Mouse (Mus musculus) E14TG2a.4 (cell line): ENCODE results near the gene Dcaf12.

Experiments used
- CTCF ChIP-seq: conservative IDR thresholded peaks from 2 replicates; pipeline ENCODE4 v1.5.1; 2014; ENCODE audit warnings: low read length
- NANOG ChIP-seq: IDR thresholded peaks from 2 replicates; pipeline ENCODE4 v1.6.1; 2014; ENCODE audit warnings: borderline replicate concordance, low read length, mixed read lengths

DNA sequence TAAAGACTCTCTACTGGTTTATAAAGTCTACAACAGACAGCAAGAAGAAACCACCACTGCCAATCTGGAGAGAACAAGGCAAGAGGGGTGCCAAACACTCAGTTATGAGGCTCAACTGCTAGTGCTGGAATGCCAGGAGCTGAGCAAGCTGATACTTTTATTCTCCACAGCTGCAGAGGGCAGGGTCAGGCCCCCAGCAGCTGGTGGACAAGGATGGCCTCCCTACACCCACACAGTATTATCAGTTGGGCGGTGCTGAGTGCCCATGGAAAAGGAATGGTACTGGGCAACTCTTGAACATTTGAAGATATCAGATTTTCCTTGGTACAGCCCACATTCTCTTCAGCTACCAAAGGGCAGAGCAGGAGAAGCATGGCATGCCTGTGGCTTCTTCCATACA is 56.9 kb downstream of the Dcaf12 start:
- no peak for TF ChIP-seq CTCF
- no peak for TF ChIP-seq NANOG
